Mouse (Mus musculus): ENCODE measurements around the gene Tmem131. TPM values are rescaled to one million over a fixed set of nuclear protein-coding genes. Genes with fewer than 3 reads are reported as not detected.

Gene Tmem131
- 5.8 and 6.5 TPM in 2 replicates for polyA plus RNA-seq (2015; fragmentation: Nextera tagmentation; extraction: Ambion mirVana)

DNA sequence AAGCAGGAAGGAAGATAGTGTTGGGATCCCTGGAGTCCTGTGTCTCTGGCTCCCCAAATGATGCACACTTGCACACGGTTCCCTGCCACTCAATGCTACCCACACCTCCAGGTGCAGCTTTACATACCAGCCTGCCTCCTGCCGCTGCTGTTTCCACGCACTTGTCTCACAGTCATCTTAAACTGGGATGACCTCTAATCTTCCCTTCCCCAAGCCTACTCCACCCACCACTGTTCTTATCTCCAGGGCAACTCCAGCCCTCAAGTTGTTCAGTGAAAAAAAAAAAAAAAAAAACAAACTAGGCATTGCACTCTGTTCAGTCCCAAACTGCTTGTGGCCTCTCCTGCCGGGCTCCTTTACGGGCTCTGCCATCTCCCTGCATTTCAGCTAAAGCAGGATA is at the start of gene Tmem131:
TSS of gene Tmem131 (minus strand) at position 14 of the 400 bp plus-strand sequence.
- H3K27me3 ChIP-seq (replicated peaks), result no peaks in the 10 kb centered on the region
- no peaks in the 10 kb centered on the region for H3K36me3 ChIP-seq
- H3K4me2 ChIP-seq, result peak within 1 kb of the TSS; percentile 33
- no peak for ATAC-seq (ENCODE audit: extremely low read depth, insufficient number of reproducible peaks, low FRiP score, low TSS enrichment)
- H3K9ac ChIP-seq, result no peak within 1 kb of the TSS
- peak within 1 kb of the TSS; percentile 4; the same call in 1 of the 2 replicates for H3K4me3 ChIP-seq
- no peaks in the 10 kb centered on the region for H3K9me3 ChIP-seq
- WGBS, result 28% methylated on average over 5 of the region's 5 CpGs
- H3K27ac ChIP-seq (replicated peaks), result no peak within 1 kb of the TSS
- peaks cover 4% of the 10 kb centered on the region; the same call in 1 of the 2 replicates for H3K4me1 ChIP-seq

DNA sequence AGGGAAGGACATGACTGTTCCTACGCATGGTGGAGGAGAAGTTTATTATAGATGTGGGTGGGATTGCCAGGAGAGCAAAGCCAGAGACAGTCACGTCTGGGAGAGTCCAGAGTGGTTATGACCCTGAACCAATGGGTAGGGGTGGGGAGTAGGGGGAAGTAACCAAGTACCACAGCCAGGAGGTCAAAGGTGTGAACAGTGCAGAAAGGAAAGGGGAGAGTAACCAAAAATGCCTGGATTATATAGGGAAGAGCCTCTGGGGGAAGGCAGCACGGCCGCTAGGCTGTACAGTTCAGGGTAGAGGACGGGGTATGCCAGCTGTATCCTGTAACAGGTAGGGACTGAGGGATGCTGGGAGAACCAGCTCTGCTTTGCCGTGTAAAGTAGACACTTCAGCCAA is 45.1 kb upstream of the Tmem131 start:
- no peaks in the 10 kb centered on the region for H3K36me3 ChIP-seq
- H3K4me1 ChIP-seq, result no peaks in the 10 kb centered on the region
- no peaks in the 10 kb centered on the region for H3K9me3 ChIP-seq
- H3K4me3 ChIP-seq, result no peak overlapping the region
- 74% methylated on average over 6 of the region's 6 CpGs for WGBS
- no peak for ATAC-seq (ENCODE audit: extremely low read depth, insufficient number of reproducible peaks, low FRiP score, low TSS enrichment)
- no peak overlapping the region for H3K27ac ChIP-seq (replicated peaks)
- no peak overlapping the region for H3K9ac ChIP-seq
- H3K4me2 ChIP-seq, result no peak overlapping the region
- H3K27me3 ChIP-seq (replicated peaks), result no peaks in the 10 kb centered on the region; the same call in 1 of the 2 replicates

DNA sequence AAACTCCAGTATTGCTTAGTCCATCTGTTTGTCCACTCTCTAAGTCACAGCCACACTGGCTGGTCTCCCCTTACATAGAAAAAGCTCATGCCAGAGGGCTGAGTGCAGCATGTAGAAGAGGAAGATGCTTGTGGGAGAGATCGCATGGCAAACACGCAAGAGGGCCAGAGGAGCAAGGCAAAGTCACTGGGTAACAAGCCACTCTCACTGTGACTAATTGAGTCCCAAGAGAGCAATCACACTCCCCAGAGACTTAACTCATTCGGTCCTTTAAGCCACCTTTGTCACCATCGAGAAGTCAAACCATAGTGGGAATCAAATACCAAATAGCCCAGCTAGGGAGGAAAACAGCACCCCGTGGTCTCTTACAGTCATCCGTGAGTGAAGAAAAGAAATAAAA is 44.7 kb upstream of the Tmem131 start:
- no peaks in the 10 kb centered on the region; the same call in 1 of the 2 replicates for H3K27me3 ChIP-seq (replicated peaks)
- H3K4me2 ChIP-seq, result no peak overlapping the region
- H3K9ac ChIP-seq, result no peak overlapping the region
- H3K9me3 ChIP-seq, result no peaks in the 10 kb centered on the region
- no peak overlapping the region for H3K27ac ChIP-seq (replicated peaks)
- H3K4me3 ChIP-seq, result no peak overlapping the region
- no peak for ATAC-seq (ENCODE audit: extremely low read depth, insufficient number of reproducible peaks, low FRiP score, low TSS enrichment)
- H3K4me1 ChIP-seq, result no peaks in the 10 kb centered on the region
- no peaks in the 10 kb centered on the region for H3K36me3 ChIP-seq
- WGBS, result 87% methylated on average over 6 of the region's 6 CpGs

DNA sequence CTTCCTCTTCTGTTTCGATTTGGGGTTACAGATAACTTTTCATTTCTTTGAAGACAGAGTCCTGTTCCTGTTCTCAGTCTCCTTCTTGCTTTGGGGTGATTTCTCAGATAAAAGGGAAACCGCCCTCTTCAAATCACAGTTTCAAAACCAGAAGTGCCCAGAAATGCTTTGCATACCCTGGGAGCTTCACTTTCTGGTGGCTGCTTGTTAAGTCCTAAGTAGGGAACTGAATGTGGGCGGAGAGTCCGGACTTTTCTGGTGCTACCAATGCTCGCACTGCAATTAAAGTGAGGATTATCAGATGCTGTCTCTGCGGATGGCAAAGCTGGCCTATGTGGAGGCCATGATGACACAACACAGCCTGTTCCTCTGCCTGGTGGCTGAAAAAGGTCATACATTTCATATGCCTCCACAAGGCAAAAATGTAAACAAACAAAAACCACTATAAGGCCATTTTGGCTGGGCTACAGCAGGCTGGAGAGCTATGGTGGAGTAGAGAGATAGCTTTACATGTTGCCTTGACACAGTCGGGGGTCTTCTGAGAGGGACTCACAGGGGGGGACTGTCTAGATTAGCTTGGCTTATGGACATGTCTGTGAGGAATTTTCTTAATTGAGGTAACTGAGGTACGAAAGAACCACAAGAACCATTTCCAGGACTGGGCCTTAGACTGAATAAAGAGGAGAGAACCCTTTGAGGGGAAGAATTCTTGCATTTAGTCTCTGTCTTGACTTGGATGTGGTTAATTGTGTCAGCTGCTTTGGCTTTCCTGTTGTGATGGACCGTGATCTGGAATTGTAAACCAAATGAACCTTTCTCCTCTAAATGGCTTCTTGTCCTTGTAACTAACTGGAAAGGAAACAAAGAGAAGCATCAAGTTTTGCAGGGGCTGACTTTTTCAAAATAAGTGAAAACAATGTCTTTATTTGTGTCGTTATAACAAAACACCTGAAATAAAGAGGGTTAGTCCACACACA is 44.0 kb upstream of the Tmem131 start:
- H3K27ac ChIP-seq (replicated peaks), result no peak overlapping the region
- H3K9ac ChIP-seq, result no peak overlapping the region
- no peak for ATAC-seq (ENCODE audit: extremely low read depth, insufficient number of reproducible peaks, low FRiP score, low TSS enrichment)
- H3K4me1 ChIP-seq, result no peaks in the 10 kb centered on the region
- H3K27me3 ChIP-seq (replicated peaks), result no peaks in the 10 kb centered on the region; the same call in 1 of the 2 replicates
- no peak overlapping the region for H3K4me2 ChIP-seq
- no peaks in the 10 kb centered on the region for H3K36me3 ChIP-seq
- no peak overlapping the region for H3K4me3 ChIP-seq
- WGBS, result 73% methylated on average over 10 of the region's 10 CpGs
- no peaks in the 10 kb centered on the region for H3K9me3 ChIP-seq

GRCm38 (mm10) chr1:36986396-36987160 is 43.1 kb upstream of the Tmem131 start:
- H3K36me3 ChIP-seq, result no peaks in the 10 kb centered on the region
- H3K4me3 ChIP-seq, result no peak overlapping the region
- 62% methylated on average over 14 of the region's 14 CpGs for WGBS
- no peaks in the 10 kb centered on the region for H3K9me3 ChIP-seq
- no peak for ATAC-seq (ENCODE audit: extremely low read depth, insufficient number of reproducible peaks, low FRiP score, low TSS enrichment)
- H3K4me1 ChIP-seq, result no peaks in the 10 kb centered on the region
- no peak overlapping the region for H3K9ac ChIP-seq
- no peaks in the 10 kb centered on the region; the same call in 1 of the 2 replicates for H3K27me3 ChIP-seq (replicated peaks)
- no peak overlapping the region for H3K27ac ChIP-seq (replicated peaks)
- H3K4me2 ChIP-seq, result no peak overlapping the region

DNA sequence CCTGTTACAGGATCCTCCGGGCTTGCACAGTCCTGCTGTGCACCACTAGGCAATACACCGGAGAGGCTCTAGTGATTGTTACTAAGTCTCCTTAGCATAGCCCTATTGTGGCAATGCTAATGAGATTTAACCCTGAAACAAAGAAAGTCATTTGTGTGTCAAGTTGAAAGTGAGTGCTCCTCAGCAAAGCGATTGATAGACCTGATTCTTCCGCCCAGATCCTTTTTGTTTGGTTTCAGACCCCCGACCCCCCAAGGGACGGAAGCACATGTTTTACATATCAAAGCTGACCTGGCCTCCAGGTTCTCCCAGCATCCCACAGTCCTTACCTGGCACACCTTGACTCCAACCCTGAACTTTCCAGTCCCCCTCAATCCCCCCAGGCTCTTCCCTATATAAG is 42.4 kb upstream of the Tmem131 start:
- Histone ChIP-seq H3K4me1 (no peaks in the 10 kb centered on the region), H3K4me3 (no peak overlapping the region)
- 56% methylated on average over 6 of the region's 6 CpGs for WGBS

GRCm38 (mm10) chr1:36984406-36984805 is 40.9 kb upstream of the Tmem131 start:
- Histone ChIP-seq H3K36me3 (no peaks in the 10 kb centered on the region), H3K9ac (no peak overlapping the region), H3K4me2 (no peak overlapping the region), H3K9me3 (no peaks in the 10 kb centered on the region), H3K27ac (replicated peaks) (no peak overlapping the region), H3K27me3 (replicated peaks) (no peaks in the 10 kb centered on the region; the same call in 1 of the 2 replicates), H3K4me1 (no peaks in the 10 kb centered on the region), H3K4me3 (no peak overlapping the region)
- no peak for ATAC-seq (ENCODE audit: extremely low read depth, insufficient number of reproducible peaks, low FRiP score, low TSS enrichment)
- WGBS, result 42% methylated on average over 6 of the region's 6 CpGs

More for the DNA sequence above, 42.4 kb upstream of the Tmem131 start:
- no peak for ATAC-seq (ENCODE audit: extremely low read depth, insufficient number of reproducible peaks, low FRiP score, low TSS enrichment)
- no peak overlapping the region for H3K27ac ChIP-seq (replicated peaks)
- H3K36me3 ChIP-seq, result no peaks in the 10 kb centered on the region
- no peaks in the 10 kb centered on the region for H3K9me3 ChIP-seq
- H3K27me3 ChIP-seq (replicated peaks), result no peaks in the 10 kb centered on the region; the same call in 1 of the 2 replicates
- no peak overlapping the region for H3K4me2 ChIP-seq
- no peak overlapping the region for H3K9ac ChIP-seq

DNA sequence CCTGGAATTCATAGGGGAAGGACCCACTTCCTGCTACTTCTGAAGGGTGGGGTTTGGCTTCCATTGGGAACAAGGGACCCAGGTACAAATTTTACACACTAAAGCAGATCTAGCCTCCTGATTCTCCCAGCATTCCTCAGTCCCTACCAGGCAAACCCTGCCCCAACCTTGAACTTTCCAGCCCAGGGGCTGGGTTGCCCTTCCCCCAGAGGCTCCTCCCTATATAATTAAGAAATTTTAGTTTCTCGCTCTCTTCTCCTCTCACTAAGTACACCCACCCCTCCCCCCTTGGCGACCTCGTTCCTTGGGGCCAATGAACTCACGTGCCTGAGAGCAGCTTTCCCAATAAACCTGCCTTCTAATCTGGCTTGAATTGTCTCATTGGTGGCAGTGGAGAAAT is 40.3 kb upstream of the Tmem131 start:
- H3K9ac ChIP-seq, result no peak overlapping the region
- no peak overlapping the region for H3K27ac ChIP-seq (replicated peaks)
- no peak overlapping the region for H3K4me3 ChIP-seq
- 37% methylated on average over 4 of the region's 4 CpGs for WGBS
- no peaks in the 10 kb centered on the region for H3K9me3 ChIP-seq
- no peak for ATAC-seq (ENCODE audit: extremely low read depth, insufficient number of reproducible peaks, low FRiP score, low TSS enrichment)
- no peaks in the 10 kb centered on the region for H3K4me1 ChIP-seq
- no peak overlapping the region for H3K4me2 ChIP-seq
- H3K27me3 ChIP-seq (replicated peaks), result no peaks in the 10 kb centered on the region; the same call in 1 of the 2 replicates
- no peaks in the 10 kb centered on the region for H3K36me3 ChIP-seq

DNA sequence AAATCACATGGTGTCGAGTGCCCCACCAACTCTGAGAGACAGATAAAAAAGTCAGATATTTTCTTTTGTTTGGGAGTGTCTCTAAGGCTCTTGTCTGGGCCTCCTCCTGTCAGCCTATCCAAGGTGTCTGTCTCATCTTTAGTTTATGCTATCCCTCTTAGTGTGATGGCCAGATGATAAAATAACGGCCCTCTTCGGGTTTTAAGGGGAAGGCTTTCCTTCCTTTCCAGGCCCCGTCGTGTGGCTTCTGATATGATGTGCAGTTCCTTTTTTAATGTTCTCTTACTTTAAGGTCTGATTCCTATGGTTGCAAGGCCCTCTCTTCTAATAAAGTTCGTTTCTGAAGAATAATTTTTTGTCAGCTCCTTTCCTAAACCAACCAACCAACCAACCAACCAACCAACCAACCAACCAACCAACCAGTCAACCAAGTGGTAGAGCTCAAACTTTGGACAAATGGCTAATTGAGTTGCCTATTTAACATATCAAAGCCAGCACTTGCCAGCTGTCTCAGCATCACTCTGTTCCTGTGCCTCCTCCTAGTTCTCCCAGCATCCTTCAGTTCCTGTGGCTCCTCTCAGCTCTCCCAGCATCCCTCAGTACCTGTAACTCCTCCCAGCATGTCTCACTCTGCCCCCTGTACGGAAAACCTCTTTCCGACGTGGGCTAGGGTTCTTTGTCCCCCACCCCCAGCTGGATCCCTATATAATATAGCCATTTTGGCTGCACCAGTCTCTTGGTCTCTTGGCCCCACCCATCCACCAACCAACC is 38.9 kb upstream of the Tmem131 start:
- no peak overlapping the region for H3K9ac ChIP-seq
- ATAC-seq (ENCODE audit: extremely low read depth, insufficient number of reproducible peaks, low FRiP score, low TSS enrichment), result no peak
- WGBS, result 70% methylated on average over 9 of the region's 9 CpGs

DNA sequence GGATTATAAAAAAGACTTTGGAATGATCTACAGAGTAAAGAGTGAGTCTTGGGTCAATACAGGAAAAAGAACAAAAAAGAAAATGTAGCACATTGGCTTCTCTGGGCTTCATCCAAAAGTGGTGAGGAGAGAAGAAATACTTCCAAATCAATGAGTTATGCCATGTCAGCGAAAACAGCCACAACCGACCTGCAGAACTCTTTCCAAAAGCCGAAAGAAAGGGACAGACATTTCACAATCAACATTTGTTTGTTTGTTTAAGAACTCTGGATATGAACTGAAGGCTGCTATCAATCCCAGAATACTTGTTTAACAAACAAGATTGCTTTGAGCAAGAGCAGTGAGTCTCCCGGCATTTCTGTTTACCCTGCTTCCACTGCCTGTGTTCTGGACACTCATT is 33.3 kb upstream of the Tmem131 start:
- H3K27me3 ChIP-seq (replicated peaks), result no peaks in the 10 kb centered on the region
- H3K9me3 ChIP-seq, result peaks cover 13% of the 10 kb centered on the region
- no peak overlapping the region for H3K9ac ChIP-seq
- ATAC-seq (ENCODE audit: extremely low read depth, insufficient number of reproducible peaks, low FRiP score, low TSS enrichment), result no peak
- no peak overlapping the region for H3K4me3 ChIP-seq
- 77% methylated on average over 4 of the region's 4 CpGs for WGBS
- no peak overlapping the region for H3K4me2 ChIP-seq
- H3K27ac ChIP-seq (replicated peaks), result no peak overlapping the region
- H3K36me3 ChIP-seq, result no peaks in the 10 kb centered on the region
- H3K4me1 ChIP-seq, result no peaks in the 10 kb centered on the region

More for the DNA sequence above, 38.9 kb upstream of the Tmem131 start:
- H3K4me3 ChIP-seq, result no peak overlapping the region
- H3K9me3 ChIP-seq, result no peaks in the 10 kb centered on the region
- H3K4me2 ChIP-seq, result no peak overlapping the region
- no peak overlapping the region for H3K27ac ChIP-seq (replicated peaks)
- no peaks in the 10 kb centered on the region for H3K36me3 ChIP-seq
- no peaks in the 10 kb centered on the region for H3K4me1 ChIP-seq
- no peaks in the 10 kb centered on the region; the same call in 1 of the 2 replicates for H3K27me3 ChIP-seq (replicated peaks)
